Mouse (Mus musculus): ENCODE results near the gene 9530053A07Rik. TPM values are rescaled to one million over a fixed set of nuclear protein-coding genes. Genes with fewer than 3 reads are reported as not detected.
A peak's percentile ranks its signal among the peaks of the same experiment; 100 is the strongest.

Gene 9530053A07Rik
- total and polyA plus RNA-seq, 3 experiments = not detected

- TF ChIP-seq POLR2AphosphoS2 (IDR thresholded peaks at IDR 0.05; ENCODE audit: low read length) (no peak), CHD2 (IDR thresholded peaks at IDR 0.05; ENCODE audit: low read length) (no peak), ETS1 (IDR thresholded peaks at IDR 0.05; ENCODE audit: low read depth, low read length) (no peak), E2F4 (IDR thresholded peaks at IDR 0.05; ENCODE audit: borderline replicate concordance, low read depth, low read length) (no peak), SMC3 (IDR thresholded peaks at IDR 0.05; ENCODE audit: low read depth, low read length) (no peak), TCF12 (IDR thresholded peaks at IDR 0.05; ENCODE audit: low read depth, low read length) (0 out of 2 replicates have a peak, but pooled peaks have one; percentile 15), GATA1 (IDR thresholded peaks at IDR 0.05; ENCODE audit: low read depth, low read length) (peak; percentile 61), ZKSCAN1 (IDR thresholded peaks at IDR 0.05; ENCODE audit: low read depth, low read length) (no peak), MAX (IDR thresholded peaks at IDR 0.05; ENCODE audit: low read length) (no peak), MXI1 (IDR thresholded peaks at IDR 0.05; ENCODE audit: low read depth, low read length) (no peak), MAZ (IDR thresholded peaks at IDR 0.05; ENCODE audit: low read depth, low read length) (no peak), RCOR1 (IDR thresholded peaks at IDR 0.05; ENCODE audit: low read depth, low read length) (peak; percentile 72), HCFC1 (IDR thresholded peaks at IDR 0.05; ENCODE audit: low read depth, low read length) (no peak), KAT2A (conservative IDR thresholded peaks at IDR 0.05; ENCODE audit: low read depth, low read length) (no peak), MEF2A (IDR thresholded peaks at IDR 0.05; ENCODE audit: extremely low read depth, insufficient replicate concordance, low read depth, low read length, poor library complexity, severe bottlenecking) (no peak), USF2 (IDR thresholded peaks at IDR 0.05; ENCODE audit: borderline replicate concordance in 1 of 2, insufficient read depth in 1 of 2, low read depth in 1 of 2, low read length in 2 of 2) (no peak), USF1 (IDR thresholded peaks at IDR 0.05; ENCODE audit: low read depth, low read length) (no peak)
- Histone ChIP-seq H3K27me3 (ENCODE audit: control insufficient read depth in 1 of 2, insufficient read depth in 2 of 2, low read length in 2 of 2) (no peaks in the 10 kb centered on the region), H3K9ac (ENCODE audit: control insufficient read depth, low read depth, low read length, poor library complexity, severe bottlenecking) (peak overlapping the region; percentile 41), H3K36me3 (ENCODE audit: control insufficient read depth in 1 of 2, insufficient read depth in 2 of 2, low read length in 2 of 2) (peaks cover 0 to 5% of the 10 kb centered on the region in 2 experiments; a peak in 2 of 4 replicates), H3K4me1 (ENCODE audit: control insufficient read depth in 1 of 2, insufficient read depth in 2 of 2, low read length in 2 of 2) (peaks cover 0 to 5% of the 10 kb centered on the region in 2 experiments; a peak in 2 of 4 replicates), H3K79me2 (ENCODE audit: control insufficient read depth, insufficient read depth, low read length, poor library complexity) (no peaks in the 10 kb centered on the region), H3K4me3 (ENCODE audit: control insufficient read depth in 1 of 2, insufficient read depth in 1 of 2, low read depth in 2 of 2, low read length in 2 of 2) (peak overlapping the region; percentile 37 to 76), H3K9me3 (replicated peaks; ENCODE audit: insufficient read depth, low read length) (no peaks in the 10 kb centered on the region), H3K27ac (ENCODE audit: control insufficient read depth, low read depth, low read length) (peak overlapping the region; percentile 41)
- no peak for DNase-seq (ENCODE audit: low read depth, low spot score)
These were observed 79.2 kb downstream of the 9530053A07Rik start for GRCm38 (mm10) chr7:28208396-28208987.

- Histone ChIP-seq H3K9ac (ENCODE audit: control insufficient read depth, low read depth, low read length, poor library complexity, severe bottlenecking) (peak overlapping the region; percentile 41), H3K4me3 (ENCODE audit: control insufficient read depth in 1 of 2, insufficient read depth in 1 of 2, low read depth in 2 of 2, low read length in 2 of 2) (peak overlapping the region; percentile 37 to 76), H3K9me3 (replicated peaks; ENCODE audit: insufficient read depth, low read length) (no peaks in the 10 kb centered on the region), H3K36me3 (ENCODE audit: control insufficient read depth in 1 of 2, insufficient read depth in 2 of 2, low read length in 2 of 2) (peaks cover 0 to 5% of the 10 kb centered on the region in 2 experiments; a peak in 2 of 4 replicates), H3K4me1 (ENCODE audit: control insufficient read depth in 1 of 2, insufficient read depth in 2 of 2, low read length in 2 of 2) (peaks cover 0 to 5% of the 10 kb centered on the region in 2 experiments; a peak in 2 of 4 replicates), H3K79me2 (ENCODE audit: control insufficient read depth, insufficient read depth, low read length, poor library complexity) (no peaks in the 10 kb centered on the region), H3K27me3 (ENCODE audit: control insufficient read depth in 1 of 2, insufficient read depth in 2 of 2, low read length in 2 of 2) (no peaks in the 10 kb centered on the region), H3K27ac (ENCODE audit: control insufficient read depth, low read depth, low read length) (peak overlapping the region; percentile 41)
- DNase-seq (ENCODE audit: low read depth, low spot score) = peak; percentile 94
- TF ChIP-seq CTCF (IDR thresholded peaks at IDR 0.05 in 2 of 3, conservative IDR thresholded peaks at IDR 0.05 in 1 of 3; ENCODE audit: control insufficient read depth in 1 of 3, insufficient read depth in 1 of 3, low read depth in 2 of 3, low read length in 3 of 3, poor library complexity in 1 of 3, severe bottlenecking in 1 of 3) (no peak), CHD1 (IDR thresholded peaks at IDR 0.05; ENCODE audit: low read depth, low read length) (no peak), BHLHE40 (IDR thresholded peaks at IDR 0.05; ENCODE audit: borderline replicate concordance, low read depth, low read length) (peak; percentile 84), ETS1 (IDR thresholded peaks at IDR 0.05; ENCODE audit: low read depth, low read length) (peak; percentile 61; the same call in 1 of the 2 replicates), MAZ (IDR thresholded peaks at IDR 0.05; ENCODE audit: low read depth, low read length) (peak; percentile 40; the same call in 1 of the 2 replicates), TBP (IDR thresholded peaks at IDR 0.05; ENCODE audit: low read depth, low read length) (peak; percentile 65; the same call in 1 of the 2 replicates), MYC (IDR thresholded peaks at IDR 0.05; ENCODE audit: low read depth, low read length) (peak; percentile 86), MAX (IDR thresholded peaks at IDR 0.05; ENCODE audit: low read length) (peak; percentile 96), NELFE (IDR thresholded peaks at IDR 0.05; ENCODE audit: low read depth, low read length) (peak; percentile 31; the same call in 1 of the 2 replicates), SIN3A (IDR thresholded peaks at IDR 0.05; ENCODE audit: low read length) (peak; percentile 74; the same call in 1 of the 2 replicates), ELF1 (IDR thresholded peaks at IDR 0.05; ENCODE audit: low read depth, low read length) (no peak), NRF1 (IDR thresholded peaks at IDR 0.05; ENCODE audit: insufficient read depth, low read depth, low read length, poor library complexity, severe bottlenecking) (peak; percentile 83), MAFK (IDR thresholded peaks at IDR 0.05; ENCODE audit: borderline replicate concordance, low read depth, low read length) (no peak), JUND (IDR thresholded peaks at IDR 0.05; ENCODE audit: low read depth, low read length) (0 out of 2 replicates have a peak, but pooled peaks have one; percentile 19), GABPA (IDR thresholded peaks at IDR 0.05; ENCODE audit: low read depth, low read length) (no peak), USF1 (IDR thresholded peaks at IDR 0.05; ENCODE audit: low read depth, low read length) (peak; percentile 94)
These were observed 79.8 kb downstream of the 9530053A07Rik start for GRCm38 (mm10) chr7:28208988-28209508.

Data from MEL (cell line).